Mouse (Mus musculus): Measurements from ENCODE around the gene Ttll7. TPM values are rescaled to one million over a fixed set of nuclear protein-coding genes. Genes with fewer than 3 reads are reported as not detected.

Ttll7 gene
- polyA plus RNA-seq, 1 experiment, result 5.2 TPM

DNA sequence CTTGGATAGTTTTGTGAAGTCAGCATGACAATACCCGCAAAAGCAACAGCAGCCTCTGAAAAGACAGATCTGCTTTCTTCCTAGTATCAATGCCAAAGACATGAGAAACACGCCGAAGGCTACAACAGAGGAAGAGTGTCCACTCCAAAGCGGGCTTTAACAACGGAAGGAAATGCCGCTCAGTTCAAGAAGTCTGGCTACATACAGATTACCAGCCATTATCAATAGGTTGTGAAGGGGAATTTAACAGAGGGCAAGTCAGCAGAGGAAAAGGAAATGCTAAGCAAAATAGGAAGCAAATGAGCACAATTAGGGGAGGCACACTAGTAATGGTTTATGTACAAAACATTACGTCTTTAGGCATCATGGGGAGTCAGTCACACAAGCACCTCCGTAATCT lies 4.1 kb upstream of the Ttll7 start:
- Histone ChIP-seq H3K79me2 (ENCODE audit: control insufficient read depth, insufficient read depth) (no peaks in the 10 kb centered on the region), H3K4me2 (ENCODE audit: low read depth) (no peak overlapping the region)
- TF ChIP-seq E2F4 (IDR thresholded peaks at IDR 0.05; ENCODE audit: insufficient read depth) (no peak), MAX (IDR thresholded peaks at IDR 0.05; ENCODE audit: low read depth) (no peak), TCF12 (IDR thresholded peaks at IDR 0.05; ENCODE audit: insufficient read depth, poor library complexity, severe bottlenecking) (no peak), POLR2AphosphoS2 (IDR thresholded peaks at IDR 0.05; ENCODE audit: insufficient read length, low read depth) (no peak), MYOD1 (IDR thresholded peaks at IDR 0.05; ENCODE audit: control insufficient read depth in 1 of 3, insufficient read length in 2 of 3, low read depth in 2 of 3) (no peak), TCF3 (IDR thresholded peaks at IDR 0.05; ENCODE audit: insufficient read length, low read depth) (no peak), REST (IDR thresholded peaks at IDR 0.05; ENCODE audit: insufficient read depth, insufficient read length) (no peak), USF1 (IDR thresholded peaks at IDR 0.05; ENCODE audit: low read depth) (no peak), CEBPB (IDR thresholded peaks at IDR 0.05; ENCODE audit: insufficient read depth, poor library complexity, severe bottlenecking) (no peak), MYOG (IDR thresholded peaks at IDR 0.05; ENCODE audit: control insufficient read depth in 1 of 3, insufficient read depth in 1 of 3, insufficient read length in 2 of 3, low read depth in 2 of 3) (no peak), POLR2A (IDR thresholded peaks at IDR 0.05; ENCODE audit: insufficient read length, low read depth) (no peak)

DNA sequence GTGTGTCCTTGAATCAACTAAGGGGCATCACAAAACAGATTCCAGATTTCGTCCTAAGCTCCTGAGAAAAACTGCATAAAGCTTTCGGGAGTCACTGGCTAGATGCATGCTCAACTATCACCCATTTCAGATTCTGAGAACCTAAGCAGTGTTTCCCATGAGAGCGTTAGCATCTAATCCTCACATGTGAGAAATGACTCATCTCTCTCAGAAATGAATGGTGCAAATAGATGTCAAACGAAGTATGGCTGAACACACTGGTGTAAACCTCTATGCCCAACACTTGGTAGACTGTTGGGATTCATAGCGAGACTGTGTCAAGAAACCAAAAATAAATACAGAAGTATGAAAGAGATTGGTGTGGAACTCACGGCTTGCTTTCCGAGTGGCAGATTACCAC lies 2.8 kb upstream of the Ttll7 start:
- Histone ChIP-seq H3K79me2 (ENCODE audit: control insufficient read depth, insufficient read depth) (no peaks in the 10 kb centered on the region), H3K27me3 (ENCODE audit: control insufficient read depth, insufficient read depth, insufficient read length) (no peaks in the 10 kb centered on the region), H3ac (ENCODE audit: control insufficient read depth, insufficient read length) (no peak overlapping the region), H3K4me3 (no peak overlapping the region), H3K36me3 (ENCODE audit: control insufficient read depth, insufficient read depth) (no peaks in the 10 kb centered on the region), H3K4me2 (ENCODE audit: low read depth) (no peak overlapping the region)
- TF ChIP-seq MYOG (IDR thresholded peaks at IDR 0.05; ENCODE audit: control insufficient read depth in 1 of 3, insufficient read depth in 1 of 3, insufficient read length in 2 of 3, low read depth in 2 of 3) (no peak), SRF (IDR thresholded peaks at IDR 0.05; ENCODE audit: control insufficient read depth, insufficient read length, low read depth) (no peak), MYOD1 (IDR thresholded peaks at IDR 0.05; ENCODE audit: control insufficient read depth in 1 of 3, insufficient read length in 2 of 3, low read depth in 2 of 3) (no peak), MAX (IDR thresholded peaks at IDR 0.05; ENCODE audit: low read depth) (no peak), REST (IDR thresholded peaks at IDR 0.05; ENCODE audit: insufficient read depth, insufficient read length) (no peak), CEBPB (IDR thresholded peaks at IDR 0.05; ENCODE audit: insufficient read depth, poor library complexity, severe bottlenecking) (no peak), TCF3 (IDR thresholded peaks at IDR 0.05; ENCODE audit: insufficient read length, low read depth) (no peak), POLR2A (IDR thresholded peaks at IDR 0.05; ENCODE audit: insufficient read length, low read depth) (no peak), E2F4 (IDR thresholded peaks at IDR 0.05; ENCODE audit: insufficient read depth) (no peak), USF1 (IDR thresholded peaks at IDR 0.05; ENCODE audit: low read depth) (no peak)

More for the DNA sequence above, 4.1 kb upstream of the Ttll7 start:
- Histone ChIP-seq H3K4me3 (no peak overlapping the region), H3K27me3 (ENCODE audit: control insufficient read depth, insufficient read depth, insufficient read length) (no peaks in the 10 kb centered on the region), H3ac (ENCODE audit: control insufficient read depth, insufficient read length) (no peak overlapping the region), H3K36me3 (ENCODE audit: control insufficient read depth, insufficient read depth) (no peaks in the 10 kb centered on the region)

DNA sequence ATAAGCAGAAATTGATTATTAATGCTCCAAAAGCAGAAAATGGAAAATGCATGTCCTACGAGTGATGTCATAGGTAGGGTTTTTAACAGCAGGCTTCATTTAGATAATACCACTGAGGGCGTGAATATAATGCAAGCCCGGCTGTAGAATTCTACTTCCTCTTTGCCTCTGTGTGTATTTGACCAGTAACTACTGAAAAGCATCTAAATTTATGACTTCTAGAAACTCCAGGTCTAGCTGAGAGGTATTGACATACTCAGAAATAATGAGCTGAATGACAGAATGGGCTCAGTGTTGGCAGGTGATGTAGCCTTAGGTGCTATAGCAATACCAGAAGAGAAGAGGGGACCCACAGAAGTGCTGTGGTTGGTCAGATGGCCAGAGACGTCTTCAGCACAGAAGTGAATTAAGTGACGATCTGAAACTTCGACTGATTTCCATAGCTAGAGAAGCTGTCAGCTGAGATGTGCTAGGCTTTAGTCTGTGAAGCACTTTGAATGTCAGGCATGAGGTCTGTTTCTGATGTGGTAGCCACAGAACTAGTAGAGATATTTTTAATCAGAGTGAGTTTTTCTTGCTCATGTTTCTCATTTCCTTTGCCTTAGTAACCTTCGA lies 2.4 kb downstream of the Ttll7 start:
- TF ChIP-seq REST (IDR thresholded peaks at IDR 0.05; ENCODE audit: insufficient read depth, insufficient read length), result no peak
- no peak for TF ChIP-seq MYOG (IDR thresholded peaks at IDR 0.05; ENCODE audit: control insufficient read depth in 1 of 3, insufficient read depth in 1 of 3, insufficient read length in 2 of 3, low read depth in 2 of 3)
- no peak for TF ChIP-seq SRF (IDR thresholded peaks at IDR 0.05; ENCODE audit: control insufficient read depth, insufficient read length, low read depth)
- no peak for TF ChIP-seq MAX (IDR thresholded peaks at IDR 0.05; ENCODE audit: low read depth)
- TF ChIP-seq TCF12 (IDR thresholded peaks at IDR 0.05; ENCODE audit: insufficient read depth, poor library complexity, severe bottlenecking), result no peak
- TF ChIP-seq POLR2A (IDR thresholded peaks at IDR 0.05; ENCODE audit: insufficient read length, low read depth), result no peak
- no peak for TF ChIP-seq TCF3 (IDR thresholded peaks at IDR 0.05; ENCODE audit: insufficient read length, low read depth)
- TF ChIP-seq MYOD1 (IDR thresholded peaks at IDR 0.05; ENCODE audit: control insufficient read depth in 1 of 3, insufficient read length in 2 of 3, low read depth in 2 of 3), result no peak
- no peak for TF ChIP-seq USF1 (IDR thresholded peaks at IDR 0.05; ENCODE audit: low read depth)
- no peak for TF ChIP-seq POLR2AphosphoS2 (IDR thresholded peaks at IDR 0.05; ENCODE audit: insufficient read length, low read depth)
- no peak overlapping the region for H3ac ChIP-seq (ENCODE audit: control insufficient read depth, insufficient read length)
- no peak overlapping the region for H3K4me3 ChIP-seq
- H3K27me3 ChIP-seq (ENCODE audit: control insufficient read depth, insufficient read depth, insufficient read length), result no peaks in the 10 kb centered on the region
- H3K36me3 ChIP-seq (ENCODE audit: control insufficient read depth, insufficient read depth), result no peaks in the 10 kb centered on the region
- no peak overlapping the region for H3K4me2 ChIP-seq (ENCODE audit: low read depth)
- H3K79me2 ChIP-seq (ENCODE audit: control insufficient read depth, insufficient read depth), result no peaks in the 10 kb centered on the region

DNA sequence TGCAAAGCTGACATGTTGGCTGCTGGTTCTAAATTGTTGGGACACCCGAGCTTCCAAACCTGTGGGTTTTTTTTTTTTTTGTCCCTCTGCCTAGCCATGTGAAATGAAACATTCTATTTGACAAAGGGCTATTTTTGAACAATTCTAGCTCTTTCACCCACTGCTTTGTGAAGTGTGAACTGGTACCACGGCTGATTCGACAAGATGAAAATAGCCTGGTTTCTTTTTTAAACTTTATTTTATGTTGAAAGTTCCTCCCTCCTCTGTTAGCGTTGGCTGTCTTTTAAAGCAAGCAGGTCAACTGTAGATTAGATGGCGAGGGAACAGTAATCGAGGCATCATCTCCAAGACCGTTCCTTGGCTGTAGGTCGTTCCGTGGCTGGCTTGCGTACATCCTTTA lies 5.2 kb downstream of the Ttll7 start:
- no peak overlapping the region for H3K4me2 ChIP-seq (ENCODE audit: low read depth)
- H3K4me3 ChIP-seq, result no peak overlapping the region
- H3K36me3 ChIP-seq (ENCODE audit: control insufficient read depth, insufficient read depth), result no peaks in the 10 kb centered on the region
- no peak overlapping the region for H3ac ChIP-seq (ENCODE audit: control insufficient read depth, insufficient read length)
- no peaks in the 10 kb centered on the region for H3K79me2 ChIP-seq (ENCODE audit: control insufficient read depth, insufficient read depth)
- TF ChIP-seq E2F4 (IDR thresholded peaks at IDR 0.05; ENCODE audit: insufficient read depth) (no peak), CEBPB (IDR thresholded peaks at IDR 0.05; ENCODE audit: insufficient read depth, poor library complexity, severe bottlenecking) (no peak), POLR2AphosphoS2 (IDR thresholded peaks at IDR 0.05; ENCODE audit: insufficient read length, low read depth) (no peak), POLR2A (IDR thresholded peaks at IDR 0.05; ENCODE audit: insufficient read length, low read depth) (no peak)
- H3K27me3 ChIP-seq (ENCODE audit: control insufficient read depth, insufficient read depth, insufficient read length), result no peaks in the 10 kb centered on the region

DNA sequence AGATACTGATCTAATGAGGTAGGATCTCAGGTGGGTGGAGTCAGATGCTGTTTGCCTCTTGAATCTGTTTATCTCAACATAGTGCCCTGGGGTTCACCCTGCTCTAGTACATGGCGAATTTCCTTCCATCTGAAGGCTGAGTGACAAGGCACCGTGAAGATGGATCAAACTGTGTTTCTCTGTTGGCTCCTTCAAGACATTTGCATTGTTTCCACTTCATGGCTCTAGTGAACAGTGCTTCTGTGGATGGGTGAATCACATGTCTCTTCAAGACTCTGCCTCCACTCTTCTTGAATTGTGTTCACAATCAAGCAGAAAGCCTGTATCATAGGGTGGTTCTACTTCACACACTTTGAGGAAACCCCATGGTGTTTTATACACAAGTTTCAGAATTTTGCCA lies 8.1 kb downstream of the Ttll7 start:
- no peak for TF ChIP-seq MYOG (IDR thresholded peaks at IDR 0.05; ENCODE audit: control insufficient read depth in 1 of 3, insufficient read depth in 1 of 3, insufficient read length in 2 of 3, low read depth in 2 of 3)
- no peak for TF ChIP-seq TCF3 (IDR thresholded peaks at IDR 0.05; ENCODE audit: insufficient read length, low read depth)
- Histone ChIP-seq H3K79me2 (ENCODE audit: control insufficient read depth, insufficient read depth) (peaks cover 3% of the 10 kb centered on the region), H3ac (ENCODE audit: control insufficient read depth, insufficient read length) (no peak overlapping the region), H3K4me2 (ENCODE audit: low read depth) (no peak overlapping the region), H3K27me3 (ENCODE audit: control insufficient read depth, insufficient read depth, insufficient read length) (no peaks in the 10 kb centered on the region), H3K36me3 (ENCODE audit: control insufficient read depth, insufficient read depth) (no peaks in the 10 kb centered on the region), H3K4me3 (no peak overlapping the region)

All from myocyte (in vitro differentiated cells).